Mouse (Mus musculus) right cerebral cortex, postnatal 14 days (tissue): ENCODE data around the gene Olfr368.

Experiments used
- DNase-seq: peaks from one replicate; pipeline ENCODE4 v3.0.0; 2022

The Olfr368 gene

GRCm38 (mm10) chr2:37326215-37326614 lies at the start of gene Olfr368:
Gene Olfr368, plus strand, starts transcription at chr2:37326515.
- no peak for DNase-seq

- DNase-seq: no peak
These were observed 7.0 kb downstream of the Olfr368 start for GRCm38 (mm10) chr2:37333321-37333720.

- DNase-seq: peak; percentile 58
These were observed 12.3 kb downstream of the Olfr368 start for GRCm38 (mm10) chr2:37338497-37339187.

GRCm38 (mm10) chr2:37351671-37352070 lies 25.4 kb downstream of the Olfr368 start:
- no peak for DNase-seq

GRCm38 (mm10) chr2:37355571-37355970 lies 29.3 kb downstream of the Olfr368 start:
- DNase-seq: no peak

- DNase-seq: peak; percentile 81
These were observed 32.6 kb downstream of the Olfr368 start, which contains the start of gene Pdcl for GRCm38 (mm10) chr2:37358633-37359540. Gene Pdcl, minus strand, starts transcription at chr2:37359332.

- DNase-seq: no peak
These were observed 33.6 kb downstream of the Olfr368 start for GRCm38 (mm10) chr2:37359908-37360307.

GRCm38 (mm10) chr2:37370651-37371050 lies 44.3 kb downstream of the Olfr368 start:
- DNase-seq: no peak

- DNase-seq: no peak
These were observed 49.7 kb downstream of the Olfr368 start for GRCm38 (mm10) chr2:37376018-37376417.

- peak; percentile 55 for DNase-seq
These were observed 53.9 kb downstream of the Olfr368 start for GRCm38 (mm10) chr2:37380189-37380588.
